Mouse (Mus musculus) brown adipose tissue, adult 24 weeks (tissue): ENCODE results near the gene Gm8237. TPM values are rescaled to one million over a fixed set of nuclear protein-coding genes. Genes with fewer than 3 reads are reported as not detected.
A peak's percentile ranks its signal among the peaks of the same experiment; 100 is the strongest.
"Not testable (repeated sequence)": the region's sequence is repeated elsewhere in the genome, so short reads cannot be mapped to it uniquely, and the experiment has no call there.

ENCODE experiments used
- H3K27ac ChIP-seq: fragments of 200-500 bp; replicated peaks from 2 replicates; pipeline ENCODE4 v1.5.1; 2012; ENCODE audit warnings: low read depth, mild to moderate bottlenecking, low read length
- H3K4me1 ChIP-seq: fragments of 200-500 bp; 2 replicates; pipeline ENCODE4 v1.6.1; 2012; ENCODE audit warnings: low read length, mixed read lengths; ENCODE audit not compliant: control insufficient read depth, insufficient read depth, insufficient read length
- H3K4me3 ChIP-seq: fragments of 200-500 bp; 2 replicates; pipeline ENCODE4 v1.5.1; 2012; ENCODE audit warnings: low read depth, mild to moderate bottlenecking, low read length, moderate library complexity; ENCODE audit not compliant: insufficient read depth
- polyA plus RNA-seq: library from polyadenylated mRNA; stranded (reverse); fragments of >200 nt; gene quantifications from 2 replicates; pipeline ENCODE4 v1.2.4, GENCODE M21; 2012; ENCODE audit not compliant: missing spikeins, insufficient read depth, insufficient read length

The Gm8237 gene
- polyA plus RNA-seq, result not detected in 2 replicates

DNA sequence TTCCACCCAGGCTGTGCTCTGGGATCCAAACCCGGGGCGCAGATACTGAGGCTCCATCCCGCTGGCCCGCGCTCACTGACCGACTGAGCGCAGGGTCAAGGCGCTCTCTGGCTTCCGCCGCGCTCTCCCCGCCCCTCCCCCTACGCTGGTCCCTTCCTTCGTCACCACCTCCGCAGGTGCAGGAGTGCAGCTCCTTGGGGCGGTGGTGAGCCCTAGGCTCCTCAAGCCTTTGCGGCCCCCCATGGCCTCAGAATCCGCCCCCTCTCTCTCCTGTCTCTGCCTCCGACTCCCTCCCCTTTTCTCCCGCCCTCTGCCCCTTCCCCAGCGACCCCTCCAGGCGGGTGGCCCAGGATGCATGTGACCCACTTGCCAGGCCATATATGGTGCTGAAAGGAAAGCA lies at the start of gene Gm8237:
Gene Gm8237, minus strand, starts transcription at position 142 of the 400 bp plus-strand sequence.
- peak within 1 kb of the TSS; percentile 62 for H3K4me3 ChIP-seq
- H3K27ac ChIP-seq, result peak within 1 kb of the TSS; percentile 65
- H3K4me1 ChIP-seq, result not testable (repeated sequence)

DNA sequence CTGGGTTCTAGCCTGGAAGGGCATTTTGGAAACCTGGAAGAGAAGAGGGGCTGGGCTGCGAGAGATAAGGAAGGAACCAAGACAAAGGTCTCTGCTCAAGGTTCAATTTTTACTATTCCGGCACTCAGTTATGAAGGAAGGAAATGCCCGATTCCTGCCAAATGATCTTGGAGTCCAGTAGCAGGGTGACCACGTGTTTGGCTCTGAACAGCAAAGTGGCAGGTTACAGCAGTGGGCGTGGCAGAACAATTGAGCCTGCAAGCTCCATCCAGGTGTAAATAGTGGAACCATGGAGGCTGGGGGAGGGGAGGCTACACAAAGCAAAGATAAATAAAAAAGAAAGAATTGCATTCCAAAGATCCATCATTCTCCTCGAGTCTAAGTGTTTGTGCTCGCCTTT lies 43.1 kb upstream of the Gm8237 start:
- H3K27ac ChIP-seq, H3K4me1 ChIP-seq, H3K4me3 ChIP-seq: not testable (repeated sequence)

DNA sequence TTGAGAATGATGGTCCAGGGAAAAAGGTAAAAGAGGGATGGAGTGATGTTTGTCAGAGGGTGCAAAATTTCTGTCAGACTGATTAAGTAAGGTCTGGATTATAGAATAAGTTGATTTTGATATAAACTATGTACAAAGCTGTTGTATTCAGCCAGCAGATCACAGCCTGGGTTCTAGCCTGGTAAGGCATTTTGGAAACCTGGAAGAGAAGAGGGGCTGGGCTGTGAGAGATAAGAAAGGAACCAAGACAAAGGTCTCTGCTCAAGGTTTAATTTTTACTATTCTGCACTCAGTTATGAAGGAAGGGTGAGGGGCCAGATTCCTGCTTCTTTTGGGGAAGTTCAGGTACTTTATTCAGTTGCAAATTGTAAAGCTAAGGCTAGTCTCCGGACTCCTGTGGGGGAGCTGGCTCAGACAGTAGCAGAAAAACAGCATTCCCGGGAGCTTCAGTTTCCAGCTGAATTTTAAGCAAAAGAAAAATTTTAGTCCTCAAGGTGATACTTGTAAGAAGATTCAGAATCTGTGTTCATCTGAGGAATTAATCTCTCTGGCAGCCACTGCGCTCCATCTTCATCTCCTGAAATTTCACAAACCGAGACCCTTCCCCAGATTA lies 38.3 kb upstream of the Gm8237 start:
- H3K27ac ChIP-seq, H3K4me1 ChIP-seq, H3K4me3 ChIP-seq: not testable (repeated sequence)

DNA sequence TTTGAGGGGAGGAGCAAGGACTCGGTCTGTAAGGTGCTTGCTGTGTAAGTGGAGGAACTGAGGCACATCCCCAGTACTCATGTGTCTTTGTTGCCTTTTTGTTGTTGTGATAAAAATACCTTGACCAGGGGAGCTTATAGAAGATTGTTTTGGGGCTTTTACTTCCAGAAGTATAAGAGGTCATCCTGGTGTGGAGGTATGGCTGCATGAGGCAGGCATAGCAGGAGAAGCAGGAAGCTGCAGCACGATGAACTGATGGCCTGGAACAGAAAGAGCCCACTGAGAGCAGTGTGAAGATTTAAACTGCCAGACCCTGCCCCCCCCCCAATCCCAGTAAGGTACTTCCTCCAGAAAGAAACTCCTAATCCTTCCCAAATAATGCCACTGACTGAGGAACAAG lies 33.5 kb upstream of the Gm8237 start:
- not testable (repeated sequence) for H3K27ac ChIP-seq, H3K4me3 ChIP-seq, H3K4me1 ChIP-seq

DNA sequence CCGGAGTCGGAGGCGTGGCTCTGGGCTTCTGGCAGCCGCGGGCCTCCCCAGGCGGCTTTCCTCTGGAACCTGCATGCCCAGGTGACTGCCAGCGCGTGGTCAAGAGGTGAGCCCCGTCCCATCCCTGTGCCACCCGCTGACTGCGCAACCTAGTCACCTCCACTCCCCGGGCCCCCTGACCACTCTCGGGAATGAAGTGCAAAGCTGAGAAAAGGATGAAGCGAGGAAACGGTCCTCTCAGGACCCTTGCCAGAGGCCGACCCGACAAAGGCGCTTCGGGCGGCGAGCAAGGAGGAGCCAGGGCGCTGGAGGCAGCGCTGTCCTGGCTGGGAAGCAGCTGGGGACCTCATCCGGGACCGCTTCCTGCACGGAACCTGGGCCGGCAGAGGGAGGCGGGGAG lies 391 bp downstream of the Gm8237 start:
- Histone ChIP-seq H3K4me3 (peak overlapping the region; percentile 62), H3K27ac (peak overlapping the region; percentile 65)
- H3K4me1 ChIP-seq, result not testable (repeated sequence)

DNA sequence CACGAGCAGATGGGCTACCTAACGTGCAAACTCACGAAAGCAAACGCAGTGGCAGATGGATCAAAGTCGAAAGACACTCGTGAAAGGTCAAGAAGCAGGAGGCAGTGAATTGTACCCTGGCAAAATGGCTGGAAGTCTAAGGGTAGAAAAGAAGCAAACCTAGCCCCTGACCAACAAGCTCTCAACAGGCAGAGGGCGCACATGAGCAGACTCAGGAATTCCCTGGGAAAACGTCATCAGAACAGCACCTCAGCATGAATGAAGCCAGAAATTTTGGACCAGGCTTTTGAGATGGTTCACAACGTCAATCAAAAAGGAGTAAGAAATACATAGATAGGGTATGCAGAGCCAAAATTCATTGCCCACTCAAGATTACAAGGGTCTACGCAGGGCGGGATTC lies 1.0 kb downstream of the Gm8237 start:
- not testable (repeated sequence) for H3K27ac ChIP-seq, H3K4me1 ChIP-seq, H3K4me3 ChIP-seq

DNA sequence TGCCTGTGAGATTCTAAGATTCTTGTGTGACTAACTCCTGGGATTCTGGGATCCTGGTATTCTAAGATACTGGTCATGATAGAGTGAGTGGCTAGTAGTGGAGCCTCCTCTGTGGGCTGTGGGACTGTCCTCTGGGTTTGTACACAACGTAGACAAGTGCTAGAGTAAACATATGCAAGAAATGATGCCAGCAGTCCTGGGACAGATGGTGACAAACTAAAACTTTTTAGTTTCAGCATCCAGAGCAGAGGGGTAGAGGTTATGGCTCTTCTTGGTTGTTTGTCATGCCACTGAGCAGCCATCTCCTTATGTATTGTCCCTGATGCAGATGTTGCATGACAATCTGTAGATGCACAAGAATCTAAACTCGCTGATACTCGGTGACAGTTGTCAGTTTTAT lies 24.3 kb downstream of the Gm8237 start:
- H3K27ac ChIP-seq, H3K4me1 ChIP-seq: not testable (repeated sequence)

DNA sequence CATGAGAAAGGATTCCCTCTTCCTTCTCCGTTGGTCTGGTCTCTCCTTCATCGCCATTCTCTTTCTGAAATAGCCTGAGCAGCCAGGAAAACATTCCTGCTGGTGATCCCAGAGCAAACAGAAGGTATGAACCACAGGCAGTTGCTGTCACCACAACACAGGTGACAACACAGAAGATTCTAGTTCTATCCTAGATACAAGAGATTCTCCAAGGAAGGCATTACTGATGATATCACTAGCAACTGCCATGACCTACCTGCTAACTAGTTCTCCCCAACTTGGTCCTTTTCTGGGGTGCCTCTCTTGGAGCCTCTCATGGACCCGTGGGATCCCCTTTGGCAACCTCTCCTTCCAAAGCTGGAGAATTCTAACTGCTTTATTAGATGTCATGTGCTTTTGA lies 50.0 kb downstream of the Gm8237 start, which contains the start of gene Gm3424:
Gene Gm3424, minus strand, starts transcription at position 101 of the 400 bp plus-strand sequence.
- not testable (repeated sequence) for H3K27ac ChIP-seq, H3K4me3 ChIP-seq, H3K4me1 ChIP-seq

More for the DNA sequence above, 24.3 kb downstream of the Gm8237 start:
- not testable (repeated sequence) for H3K4me3 ChIP-seq

DNA sequence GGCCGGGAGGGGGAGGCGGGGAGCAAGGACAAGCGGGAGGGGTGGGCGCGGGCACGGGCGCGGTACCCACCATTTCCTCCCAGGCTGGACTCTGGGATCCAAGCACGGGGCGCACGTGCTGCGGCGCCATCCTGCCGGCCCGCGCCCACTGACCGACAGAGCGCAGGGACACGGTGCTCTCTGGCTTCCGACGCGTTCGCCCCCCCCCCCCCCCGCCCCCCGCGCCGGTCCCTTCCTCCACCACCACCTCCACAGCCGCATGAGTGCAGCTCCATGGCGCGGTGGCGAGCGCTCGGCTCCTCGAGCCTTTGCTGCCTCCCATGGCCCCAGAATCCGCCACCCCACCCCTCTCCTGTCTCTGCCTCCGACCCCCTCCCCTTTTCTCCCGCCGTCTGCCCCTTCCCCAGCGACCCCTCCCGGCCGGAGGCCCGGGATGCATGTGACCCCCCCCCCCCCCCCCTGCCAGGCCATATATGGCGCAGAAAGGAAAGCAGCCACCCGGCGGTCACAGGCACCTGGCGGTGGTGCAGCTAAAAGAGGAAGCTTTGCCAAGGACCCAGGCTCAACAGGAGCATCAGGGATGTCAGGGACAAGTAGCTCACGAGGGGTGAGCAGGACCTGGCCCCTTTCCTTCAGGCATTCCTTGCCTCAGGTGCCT lies 67.4 kb downstream of the Gm8237 start:
- not testable (repeated sequence) for H3K4me3 ChIP-seq, H3K4me1 ChIP-seq, H3K27ac ChIP-seq

Other genes starting within 250 kb of the Gm8237 start
- not detected in 2 replicates for gene Gm8265, start 247.4 kb downstream of the Gm8237 start, polyA plus RNA-seq
- gene Gm9603, start 192.9 kb downstream of the Gm8237 start, polyA plus RNA-seq, result not detected in 2 replicates
- not detected in 2 replicates for gene Gm3373, start 138.8 kb downstream of the Gm8237 start, polyA plus RNA-seq
- not detected in 2 replicates for gene Gm3383, start 72.4 kb downstream of the Gm8237 start, polyA plus RNA-seq
- gene Gm3424, start 50.1 kb downstream of the Gm8237 start, polyA plus RNA-seq, result not detected in 2 replicates
- gene Gm3248, start 81.4 kb upstream of the Gm8237 start, polyA plus RNA-seq, result not detected in 2 replicates
- gene Gm3453, start 98.8 kb upstream of the Gm8237 start, polyA plus RNA-seq, result not detected in 2 replicates
- not detected in 2 replicates for gene Gm6337, start 177.9 kb upstream of the Gm8237 start, polyA plus RNA-seq
- gene Gm8206, start 213.6 kb upstream of the Gm8237 start, polyA plus RNA-seq, result not detected in 2 replicates
- not detected in 2 replicates for gene Gm3468, start 228.3 kb upstream of the Gm8237 start, polyA plus RNA-seq
- not detected in 2 replicates for gene Gm3476, start 245.4 kb upstream of the Gm8237 start, polyA plus RNA-seq